Mouse (Mus musculus): Measurements from ENCODE around the gene 3110082J24Rik. TPM values are rescaled to one million over a fixed set of nuclear protein-coding genes. Genes with fewer than 3 reads are reported as not detected.

The 3110082J24Rik gene
- polyA plus RNA-seq, 1 experiment from 2014 or later, result not detected

- Histone ChIP-seq H3K9ac (ENCODE audit: low read length) (no peak overlapping the region), H3K27ac (replicated peaks; ENCODE audit: low read depth, low read length) (no peak overlapping the region)
Observed at GRCm38 (mm10) chr5:30107611-30108041, 1.7 kb upstream of the 3110082J24Rik start.

GRCm38 (mm10) chr5:30107186-30107585 is 1.3 kb upstream of the 3110082J24Rik start:
- peaks cover 30% of the 10 kb centered on the region for H3K4me1 ChIP-seq (ENCODE audit: control insufficient read depth, insufficient read depth, low read length)
- ATAC-seq (ENCODE audit: insufficient number of reproducible peaks, low FRiP score, low TSS enrichment, low read depth), result no peak

More at GRCm38 (mm10) chr5:30107611-30108041, 1.7 kb upstream of the 3110082J24Rik start:
- Histone ChIP-seq H3K27me3 (ENCODE audit: control insufficient read depth, insufficient read depth, low read length) (peaks cover 45% of the 10 kb centered on the region), H3K36me3 (ENCODE audit: control insufficient read depth, insufficient read depth, low read length) (no peaks in the 10 kb centered on the region), H3K4me2 (ENCODE audit: low read depth, severe bottlenecking) (no peak overlapping the region), H3K4me3 (ENCODE audit: low read depth, low read length) (no peak overlapping the region), H3K9me3 (ENCODE audit: control insufficient read depth, low read length) (no peaks in the 10 kb centered on the region), H3K4me1 (ENCODE audit: control insufficient read depth, insufficient read depth, low read length) (peaks cover 30% of the 10 kb centered on the region)
- ATAC-seq (ENCODE audit: insufficient number of reproducible peaks, low FRiP score, low TSS enrichment, low read depth) (no peak), DNase-seq (ENCODE audit: low spot score) (no peak)
- 10% methylated on average over 5 of the region's 5 CpGs for WGBS

DNA sequence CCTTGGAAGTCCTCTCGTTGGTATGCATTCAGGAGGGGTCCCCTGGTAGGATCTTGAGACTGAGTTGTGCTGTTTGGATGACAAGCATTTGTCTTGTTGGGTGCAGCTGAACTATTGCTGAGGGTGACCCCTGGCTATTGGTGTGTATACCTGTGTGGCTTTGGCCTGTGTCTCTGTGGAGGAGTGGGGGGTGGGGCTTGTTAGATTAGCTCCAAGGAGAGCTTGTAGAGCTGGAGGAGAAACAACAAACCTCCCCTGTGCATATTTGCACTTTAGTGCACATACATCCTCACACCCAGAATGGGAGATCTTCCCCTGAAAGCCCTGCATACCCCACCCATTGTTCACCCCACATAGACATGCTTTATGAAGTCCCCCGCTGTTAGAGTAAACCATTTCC is 870 bp upstream of the 3110082J24Rik start:
- Histone ChIP-seq H3K4me3 (ENCODE audit: low read depth, low read length) (no peak overlapping the region), H3K36me3 (ENCODE audit: control insufficient read depth, insufficient read depth, low read length) (no peaks in the 10 kb centered on the region), H3K27ac (replicated peaks; ENCODE audit: low read depth, low read length) (no peak overlapping the region), H3K4me1 (ENCODE audit: control insufficient read depth, insufficient read depth, low read length) (peaks cover 30% of the 10 kb centered on the region), H3K4me2 (ENCODE audit: low read depth, severe bottlenecking) (no peak overlapping the region), H3K9ac (ENCODE audit: low read length) (no peak overlapping the region), H3K9me3 (ENCODE audit: control insufficient read depth, low read length) (no peaks in the 10 kb centered on the region), H3K27me3 (ENCODE audit: control insufficient read depth, insufficient read depth, low read length) (peaks cover 45% of the 10 kb centered on the region)
- WGBS, result 23% methylated on average over 2 of the region's 2 CpGs
- DNase-seq (ENCODE audit: low spot score) (no peak), ATAC-seq (ENCODE audit: insufficient number of reproducible peaks, low FRiP score, low TSS enrichment, low read depth) (no peak)

More at GRCm38 (mm10) chr5:30107186-30107585, 1.3 kb upstream of the 3110082J24Rik start:
- H3K36me3 ChIP-seq (ENCODE audit: control insufficient read depth, insufficient read depth, low read length), result no peaks in the 10 kb centered on the region
- no peaks in the 10 kb centered on the region for H3K9me3 ChIP-seq (ENCODE audit: control insufficient read depth, low read length)
- DNase-seq (ENCODE audit: low spot score), result no peak
- no peak overlapping the region for H3K9ac ChIP-seq (ENCODE audit: low read length)
- WGBS, result 5% methylated on average over 7 of the region's 7 CpGs
- peaks cover 45% of the 10 kb centered on the region for H3K27me3 ChIP-seq (ENCODE audit: control insufficient read depth, insufficient read depth, low read length)
- no peak overlapping the region for H3K27ac ChIP-seq (replicated peaks; ENCODE audit: low read depth, low read length)
- no peak overlapping the region for H3K4me2 ChIP-seq (ENCODE audit: low read depth, severe bottlenecking)
- H3K4me3 ChIP-seq (ENCODE audit: low read depth, low read length), result no peak overlapping the region

DNA sequence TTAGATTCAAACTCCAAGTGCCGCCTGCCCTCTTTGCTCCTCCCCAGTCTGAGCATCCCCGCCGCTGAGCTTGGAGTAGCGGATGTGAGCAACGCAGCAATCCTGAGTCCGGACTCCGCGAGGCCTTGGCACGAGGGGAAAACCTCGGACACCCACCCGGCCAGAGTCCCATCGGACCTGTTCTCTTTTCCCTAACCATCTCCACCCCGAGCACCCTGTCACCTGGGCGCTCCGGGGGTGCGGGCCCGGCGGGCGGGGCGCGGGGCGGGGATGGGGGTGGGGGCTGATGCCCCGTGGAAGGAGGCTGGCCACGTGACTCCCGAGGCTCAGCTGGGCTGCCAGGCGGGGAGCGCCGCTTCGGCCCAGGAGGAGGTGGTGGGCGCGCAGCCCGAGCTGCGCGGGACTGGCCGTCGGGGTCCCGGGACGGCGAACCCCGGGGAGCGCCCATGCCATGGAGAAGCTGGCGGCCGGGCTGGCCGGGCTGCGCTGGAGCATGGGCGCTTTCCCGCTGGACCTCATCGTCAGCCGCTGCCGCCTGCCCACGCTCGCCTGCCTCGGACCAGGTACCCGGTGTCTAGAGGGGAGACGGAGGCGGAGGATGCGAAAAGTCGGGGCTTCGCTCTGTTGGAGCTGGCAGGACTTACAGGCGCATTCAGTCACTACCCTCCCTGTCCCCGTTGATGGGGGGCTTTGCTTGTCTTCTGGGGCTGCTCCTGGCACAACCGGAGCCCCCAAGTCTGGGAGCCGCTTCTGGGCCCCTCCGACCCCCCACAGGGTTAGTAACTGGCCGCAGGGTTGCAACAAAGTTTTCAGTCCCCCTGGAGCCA is 832 bp downstream of the 3110082J24Rik start, which contains the start of gene Garem2:
TSS of gene Garem2 (plus strand) at position 321 of the 827 bp plus-strand sequence.
- H3K36me3 ChIP-seq (ENCODE audit: control insufficient read depth, insufficient read depth, low read length), result no peaks in the 10 kb centered on the region
- no peak within 1 kb of the TSS for H3K27ac ChIP-seq (replicated peaks; ENCODE audit: low read depth, low read length)
- H3K4me1 ChIP-seq (ENCODE audit: control insufficient read depth, insufficient read depth, low read length), result peaks cover 17% of the 10 kb centered on the region
- H3K9me3 ChIP-seq (ENCODE audit: control insufficient read depth, low read length), result no peaks in the 10 kb centered on the region
- WGBS, result under 1% methylated on average over 52 of the region's 65 CpGs
- H3K4me3 ChIP-seq (ENCODE audit: low read depth, low read length), result peak within 1 kb of the TSS; percentile 46
- peaks cover 43% of the 10 kb centered on the region for H3K27me3 ChIP-seq (ENCODE audit: control insufficient read depth, insufficient read depth, low read length)
- DNase-seq (ENCODE audit: low spot score), result peak; percentile 69
- peak within 1 kb of the TSS; percentile 43; the same call in 1 of the 2 replicates for H3K9ac ChIP-seq (ENCODE audit: low read length)
- ATAC-seq (ENCODE audit: insufficient number of reproducible peaks, low FRiP score, low TSS enrichment, low read depth), result peak; percentile 53; the same call in 1 of the 2 replicates
- peak within 1 kb of the TSS; percentile 95 for H3K4me2 ChIP-seq (ENCODE audit: low read depth, severe bottlenecking)

GRCm38 (mm10) chr5:30104339-30104738 is 1.5 kb downstream of the 3110082J24Rik start:
- DNase-seq (ENCODE audit: low spot score) (peak; percentile 80), ATAC-seq (ENCODE audit: insufficient number of reproducible peaks, low FRiP score, low TSS enrichment, low read depth) (no peak)
- H3K9me3 ChIP-seq (ENCODE audit: control insufficient read depth, low read length), result no peaks in the 10 kb centered on the region
- peaks cover 40% of the 10 kb centered on the region for H3K27me3 ChIP-seq (ENCODE audit: control insufficient read depth, insufficient read depth, low read length)
- peaks cover 17% of the 10 kb centered on the region for H3K4me1 ChIP-seq (ENCODE audit: control insufficient read depth, insufficient read depth, low read length)
- 4% methylated on average over 11 of the region's 12 CpGs for WGBS
- no peak overlapping the region for H3K9ac ChIP-seq (ENCODE audit: low read length)
- peak overlapping the region; percentile 95; the same call in 1 of the 2 replicates for H3K4me2 ChIP-seq (ENCODE audit: low read depth, severe bottlenecking)
- peak overlapping the region; percentile 46; the same call in 1 of the 2 replicates for H3K4me3 ChIP-seq (ENCODE audit: low read depth, low read length)
- H3K36me3 ChIP-seq (ENCODE audit: control insufficient read depth, insufficient read depth, low read length), result no peaks in the 10 kb centered on the region
- H3K27ac ChIP-seq (replicated peaks; ENCODE audit: low read depth, low read length), result no peak overlapping the region

DNA sequence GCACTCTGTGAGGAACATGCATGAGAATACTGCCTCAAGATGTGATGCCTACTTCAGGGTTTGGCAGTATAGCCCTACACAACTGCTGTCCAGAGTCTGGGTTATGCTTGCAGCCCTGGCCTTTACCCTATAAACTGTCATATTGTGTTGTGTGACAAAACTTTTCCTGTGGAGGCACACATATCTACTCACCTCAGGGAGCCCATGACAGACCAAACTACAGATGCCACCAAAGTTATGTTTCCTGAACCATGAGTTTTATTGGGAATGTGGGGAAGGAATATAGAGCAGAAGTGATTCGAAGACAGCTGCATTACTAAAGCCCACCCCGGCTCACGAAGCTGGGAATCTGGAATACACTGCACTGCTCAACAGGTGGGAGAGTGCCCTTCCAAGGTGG is 2.5 kb downstream of the 3110082J24Rik start:
- Histone ChIP-seq H3K36me3 (ENCODE audit: control insufficient read depth, insufficient read depth, low read length) (no peaks in the 10 kb centered on the region), H3K9me3 (ENCODE audit: control insufficient read depth, low read length) (no peaks in the 10 kb centered on the region), H3K9ac (ENCODE audit: low read length) (no peak overlapping the region), H3K27me3 (ENCODE audit: control insufficient read depth, insufficient read depth, low read length) (peaks cover 39% of the 10 kb centered on the region), H3K4me1 (ENCODE audit: control insufficient read depth, insufficient read depth, low read length) (peaks cover 17% of the 10 kb centered on the region), H3K4me3 (ENCODE audit: low read depth, low read length) (no peak overlapping the region), H3K27ac (replicated peaks; ENCODE audit: low read depth, low read length) (no peak overlapping the region), H3K4me2 (ENCODE audit: low read depth, severe bottlenecking) (no peak overlapping the region)
- DNase-seq (ENCODE audit: low spot score), result no peak
- WGBS, result 90% methylated on average over 3 of the region's 3 CpGs
- no peak for ATAC-seq (ENCODE audit: insufficient number of reproducible peaks, low FRiP score, low TSS enrichment, low read depth)

GRCm38 (mm10) chr5:30098260-30098659 is 7.6 kb downstream of the 3110082J24Rik start:
- Histone ChIP-seq H3K4me1 (ENCODE audit: control insufficient read depth, insufficient read depth, low read length) (no peaks in the 10 kb centered on the region), H3K27me3 (ENCODE audit: control insufficient read depth, insufficient read depth, low read length) (peaks cover 2% of the 10 kb centered on the region), H3K9ac (ENCODE audit: low read length) (no peak overlapping the region), H3K4me3 (ENCODE audit: low read depth, low read length) (no peak overlapping the region), H3K27ac (replicated peaks; ENCODE audit: low read depth, low read length) (no peak overlapping the region), H3K36me3 (ENCODE audit: control insufficient read depth, insufficient read depth, low read length) (no peaks in the 10 kb centered on the region), H3K4me2 (ENCODE audit: low read depth, severe bottlenecking) (no peak overlapping the region), H3K9me3 (ENCODE audit: control insufficient read depth, low read length) (no peaks in the 10 kb centered on the region)
- no peak for DNase-seq (ENCODE audit: low spot score)
- no peak for ATAC-seq (ENCODE audit: insufficient number of reproducible peaks, low FRiP score, low TSS enrichment, low read depth)
- WGBS, result 86% methylated on average over 1 of the region's 1 CpGs

- Histone ChIP-seq H3K4me2 (ENCODE audit: low read depth, severe bottlenecking) (no peak overlapping the region), H3K9me3 (ENCODE audit: control insufficient read depth, low read length) (no peaks in the 10 kb centered on the region), H3K27me3 (ENCODE audit: control insufficient read depth, insufficient read depth, low read length) (no peaks in the 10 kb centered on the region), H3K4me3 (ENCODE audit: low read depth, low read length) (no peak overlapping the region), H3K4me1 (ENCODE audit: control insufficient read depth, insufficient read depth, low read length) (no peaks in the 10 kb centered on the region), H3K36me3 (ENCODE audit: control insufficient read depth, insufficient read depth, low read length) (no peaks in the 10 kb centered on the region), H3K27ac (replicated peaks; ENCODE audit: low read depth, low read length) (no peak overlapping the region), H3K9ac (ENCODE audit: low read length) (no peak overlapping the region)
- no peak for DNase-seq (ENCODE audit: low spot score)
- WGBS, result 62% methylated on average over 6 of the region's 6 CpGs
- ATAC-seq (ENCODE audit: insufficient number of reproducible peaks, low FRiP score, low TSS enrichment, low read depth), result no peak
Observed at GRCm38 (mm10) chr5:30095731-30096130, 10.2 kb downstream of the 3110082J24Rik start.
